Mouse (Mus musculus) hindlimb bud, embryonic 11.5 days (tissue): ENCODE measurements around the gene Fbxw8.

Experiments
- DNase-seq: peaks from one replicate; pipeline ENCODE4 v3.0.0-alpha.2; 2012; ENCODE audit warnings: low read depth, low spot score; ENCODE audit errors: extremely low spot score

The Fbxw8 gene

DNA sequence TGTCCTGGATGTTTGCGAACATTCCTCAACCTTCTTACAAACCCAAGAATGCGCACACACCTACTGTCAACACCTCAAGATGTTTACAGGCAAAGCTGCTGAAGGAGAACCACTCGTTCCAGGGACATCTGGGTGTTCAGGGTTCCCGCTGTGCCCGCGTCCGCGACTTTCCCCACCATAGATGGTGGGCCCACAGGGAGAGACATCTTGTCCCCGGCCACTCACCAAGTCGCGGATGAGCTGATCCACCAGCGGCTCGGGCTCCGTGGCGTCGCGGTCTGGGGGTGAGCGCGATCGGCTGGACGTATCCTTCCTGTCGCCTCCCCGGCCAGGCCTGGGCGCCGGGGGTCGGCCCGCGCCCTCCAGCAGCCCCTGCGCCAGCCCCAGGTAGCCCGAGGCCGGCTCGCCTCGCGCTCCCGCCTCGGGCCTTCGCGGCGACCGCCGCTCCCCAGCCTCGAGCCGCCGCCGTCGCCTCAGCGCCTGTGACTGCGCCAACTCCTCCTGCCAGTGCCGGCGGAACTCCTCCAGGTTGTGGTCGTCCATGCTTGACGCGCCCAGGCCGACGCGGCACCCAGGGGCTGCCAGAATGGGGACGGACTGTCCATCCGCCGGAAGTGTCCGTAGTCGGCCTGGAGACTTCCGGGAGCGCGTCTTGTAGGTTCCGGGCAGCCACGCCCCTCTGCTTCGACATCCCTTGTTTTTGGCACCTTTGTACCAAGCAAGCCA lies at the start of gene Fbxw8:
TSS of gene Fbxw8 (minus strand) at position 626 of the 726 bp plus-strand sequence.
- peak; percentile 62 for DNase-seq

DNA sequence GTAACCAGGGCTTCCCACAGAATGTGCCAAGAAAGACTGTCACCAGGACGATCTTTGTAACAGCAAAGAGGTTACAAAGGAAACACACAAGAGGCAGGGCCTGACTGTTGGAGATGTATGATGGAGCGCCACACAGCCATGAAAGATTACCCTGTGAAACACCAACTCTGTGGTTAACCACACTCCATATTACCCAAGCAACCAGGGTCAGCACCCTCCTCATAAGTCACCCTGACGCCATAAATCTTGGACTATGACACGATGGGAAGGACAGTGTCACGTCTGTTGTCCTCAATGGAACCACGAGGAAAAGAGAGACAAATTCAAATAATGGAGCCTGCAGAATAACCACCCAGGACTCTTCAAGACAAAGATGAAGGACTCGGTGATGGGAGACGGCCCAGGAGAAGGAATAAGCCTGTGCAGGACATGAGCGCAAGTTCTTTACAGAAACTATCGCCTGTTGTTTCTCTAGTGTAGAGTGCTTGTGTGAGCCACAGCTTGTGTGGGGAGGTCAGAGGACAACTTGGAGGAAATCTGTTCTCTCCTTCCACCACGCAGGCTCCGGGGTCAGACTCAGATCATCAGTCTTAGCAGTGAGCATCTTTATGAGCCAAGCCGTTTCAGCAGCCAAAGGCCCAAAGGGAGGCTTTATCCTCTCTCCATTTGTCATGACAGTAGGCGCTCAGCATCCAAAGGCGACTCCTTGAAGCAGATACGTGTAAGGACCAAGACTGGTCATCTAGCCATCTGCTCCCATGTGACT lies 49.6 kb upstream of the Fbxw8 start:
- DNase-seq, result no peak

DNA sequence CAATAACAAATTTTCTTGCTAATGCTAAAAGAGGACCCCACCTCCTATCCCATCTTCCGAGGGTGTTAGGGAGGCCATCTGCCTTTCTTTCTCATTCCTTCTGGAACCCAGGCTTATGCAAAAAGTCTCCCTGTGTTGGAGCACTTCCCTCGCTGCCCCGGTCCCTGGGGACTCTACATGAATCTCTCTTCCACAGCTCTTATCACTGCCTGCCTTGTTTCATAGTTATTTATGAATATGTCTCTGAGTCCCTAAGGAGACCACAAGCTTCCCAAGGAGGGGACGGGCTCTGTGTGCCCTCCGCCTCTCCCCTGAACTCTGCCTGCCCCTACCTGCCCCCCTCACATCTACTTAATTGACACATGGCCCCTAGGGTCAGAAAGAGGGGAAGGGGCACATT lies 44.4 kb upstream of the Fbxw8 start:
- DNase-seq, result no peak

DNA sequence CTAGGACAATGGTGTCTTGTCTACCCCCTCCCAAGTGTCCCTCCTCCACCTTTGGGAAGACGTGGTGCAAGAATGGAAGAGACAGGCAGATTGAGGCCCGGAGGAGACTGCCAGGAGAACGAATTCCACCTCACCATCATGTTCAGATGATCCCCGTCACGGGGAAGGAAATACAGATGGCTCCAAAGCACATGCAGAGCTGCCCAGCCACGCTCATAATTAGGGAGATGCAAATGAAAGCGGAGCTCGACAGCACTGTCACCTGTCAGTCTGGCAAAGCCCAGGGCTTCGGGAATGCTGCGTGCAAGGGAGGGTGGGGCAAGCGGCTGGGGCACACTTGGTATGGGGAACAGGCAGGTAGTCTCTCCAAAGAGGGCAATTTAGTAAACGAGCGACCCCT lies 42.2 kb upstream of the Fbxw8 start:
- DNase-seq, result no peak

DNA sequence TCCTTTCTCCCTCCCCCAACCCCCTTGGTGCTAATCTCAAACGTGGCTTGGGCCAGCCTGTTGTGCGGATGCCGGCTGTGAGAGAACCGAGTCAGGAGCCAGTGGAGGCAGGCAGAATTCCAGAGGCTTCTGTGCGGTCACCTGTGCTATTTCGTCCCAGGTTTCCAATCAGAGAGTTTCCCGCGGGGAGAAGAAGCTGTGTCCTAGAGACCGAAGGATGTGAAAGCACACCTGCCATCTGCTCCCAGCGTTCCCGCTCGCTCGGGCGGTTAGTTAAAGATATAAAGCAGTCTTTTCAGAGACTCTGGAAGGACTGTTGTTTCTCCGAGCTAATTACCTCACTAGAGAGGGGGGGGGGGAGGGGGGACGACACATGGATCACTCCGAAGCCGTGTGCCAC lies 37.0 kb upstream of the Fbxw8 start:
- DNase-seq, result no peak

DNA sequence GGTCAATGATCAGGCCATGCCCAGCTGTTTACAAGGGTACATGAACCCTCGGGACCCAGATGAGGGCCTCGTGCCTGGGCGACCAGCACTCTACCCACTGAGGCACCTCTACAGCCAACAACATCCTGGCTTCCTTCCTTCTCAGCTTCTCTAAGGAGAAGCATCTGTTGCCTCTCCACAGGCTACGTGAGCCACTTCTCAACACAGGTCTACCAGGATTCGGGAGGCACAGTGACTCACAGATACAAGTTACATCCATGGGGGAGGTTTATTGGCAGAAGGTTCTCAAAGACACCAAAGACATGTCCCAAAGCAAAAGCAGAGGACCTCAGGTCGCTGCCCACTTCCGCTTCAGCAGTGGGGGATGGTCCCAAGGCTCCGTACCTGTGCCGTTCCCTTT lies 35.2 kb upstream of the Fbxw8 start:
- no peak for DNase-seq

DNA sequence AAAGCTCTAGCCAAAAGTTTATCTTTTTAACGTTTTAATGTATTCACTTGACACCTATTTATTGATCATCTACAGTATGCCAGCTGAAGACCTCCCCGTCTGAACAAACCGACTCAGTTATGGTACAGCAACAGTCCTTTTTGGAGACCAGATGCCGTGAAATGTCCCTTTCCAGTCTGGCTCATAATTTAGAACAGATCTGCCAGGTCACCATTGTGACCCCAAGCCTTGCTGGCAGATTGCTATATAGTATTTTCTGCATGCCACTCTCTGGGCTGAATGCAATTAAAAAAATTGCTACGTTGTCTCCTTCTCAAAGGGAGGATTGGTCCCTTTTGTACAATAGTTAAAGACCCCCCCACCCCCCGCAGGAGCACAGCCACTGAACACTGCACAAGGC lies 33.1 kb upstream of the Fbxw8 start:
- peak; percentile 49 for DNase-seq

DNA sequence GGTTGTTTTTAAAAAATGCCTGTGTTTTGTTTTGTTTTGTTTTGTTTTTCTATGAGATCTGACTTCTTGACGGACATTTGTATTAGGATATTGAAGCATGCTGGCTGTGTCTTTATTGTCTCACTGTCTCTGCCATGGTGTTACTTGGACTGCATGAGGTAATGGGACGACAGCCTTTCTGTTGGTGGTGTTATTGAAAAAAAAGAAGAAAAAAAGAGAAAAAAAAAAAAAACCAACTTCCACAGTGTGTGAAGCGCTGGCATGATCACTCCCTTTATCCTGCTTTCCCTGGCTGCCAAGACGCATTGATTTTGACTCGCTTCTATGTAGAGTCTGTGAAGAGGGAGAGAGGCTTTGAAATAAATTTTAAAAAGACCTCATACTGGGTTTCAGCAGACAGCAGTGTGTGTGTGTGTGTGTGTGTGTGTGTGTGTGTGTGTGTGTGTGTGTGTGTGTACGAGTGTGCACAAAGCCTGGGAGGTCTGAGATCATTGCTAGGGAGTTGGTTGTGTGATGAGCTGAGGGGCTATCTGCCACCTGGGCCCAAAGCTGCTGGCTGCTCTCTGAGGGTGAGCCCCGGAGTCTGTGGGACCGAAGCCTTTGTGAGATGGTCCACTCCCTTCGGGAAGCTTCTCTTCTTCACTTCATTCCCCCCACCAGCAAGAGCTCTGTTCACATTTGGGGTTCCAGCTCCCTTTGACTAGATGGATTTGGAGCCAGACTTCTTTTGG lies 31.8 kb upstream of the Fbxw8 start:
- no peak for DNase-seq

DNA sequence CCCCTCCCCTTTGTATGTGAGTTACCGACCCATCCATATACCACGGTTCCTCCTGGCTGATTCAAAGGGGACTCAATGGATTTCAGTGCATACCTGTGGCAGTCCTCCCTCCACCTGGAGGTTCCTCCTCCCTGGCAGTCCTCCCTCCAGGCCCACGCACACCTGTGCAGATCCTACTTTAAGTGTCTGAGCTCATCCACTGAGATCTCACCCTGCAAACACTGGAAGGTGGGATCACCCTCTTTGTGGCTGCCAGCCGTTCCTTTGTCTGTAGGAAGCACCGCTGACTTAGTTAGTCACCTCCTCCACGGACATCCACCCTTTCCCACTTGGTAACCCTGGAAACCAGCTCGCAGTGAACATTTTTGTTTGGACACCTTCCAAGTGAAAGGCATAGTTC lies 22.4 kb upstream of the Fbxw8 start:
- DNase-seq, result no peak

DNA sequence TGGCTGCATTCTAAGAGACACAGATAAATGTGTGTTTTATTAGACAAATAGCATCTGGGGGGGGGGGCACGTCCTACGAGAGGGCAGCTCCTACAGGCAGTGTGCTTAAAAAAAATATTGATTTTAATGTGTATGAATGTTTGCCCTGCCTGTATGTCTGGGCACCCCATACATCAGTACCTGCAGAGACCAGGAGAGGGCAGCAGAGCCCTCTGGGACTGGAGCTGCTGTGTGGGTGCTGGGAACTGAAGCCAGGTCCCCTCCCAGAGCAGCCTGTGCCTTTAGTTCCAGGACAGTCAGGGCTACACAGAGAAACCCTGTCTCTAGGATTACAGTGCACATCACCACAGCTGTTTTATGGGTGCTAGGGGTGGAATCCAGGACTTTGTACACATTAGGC lies 19.9 kb upstream of the Fbxw8 start:
- DNase-seq, result no peak

DNA sequence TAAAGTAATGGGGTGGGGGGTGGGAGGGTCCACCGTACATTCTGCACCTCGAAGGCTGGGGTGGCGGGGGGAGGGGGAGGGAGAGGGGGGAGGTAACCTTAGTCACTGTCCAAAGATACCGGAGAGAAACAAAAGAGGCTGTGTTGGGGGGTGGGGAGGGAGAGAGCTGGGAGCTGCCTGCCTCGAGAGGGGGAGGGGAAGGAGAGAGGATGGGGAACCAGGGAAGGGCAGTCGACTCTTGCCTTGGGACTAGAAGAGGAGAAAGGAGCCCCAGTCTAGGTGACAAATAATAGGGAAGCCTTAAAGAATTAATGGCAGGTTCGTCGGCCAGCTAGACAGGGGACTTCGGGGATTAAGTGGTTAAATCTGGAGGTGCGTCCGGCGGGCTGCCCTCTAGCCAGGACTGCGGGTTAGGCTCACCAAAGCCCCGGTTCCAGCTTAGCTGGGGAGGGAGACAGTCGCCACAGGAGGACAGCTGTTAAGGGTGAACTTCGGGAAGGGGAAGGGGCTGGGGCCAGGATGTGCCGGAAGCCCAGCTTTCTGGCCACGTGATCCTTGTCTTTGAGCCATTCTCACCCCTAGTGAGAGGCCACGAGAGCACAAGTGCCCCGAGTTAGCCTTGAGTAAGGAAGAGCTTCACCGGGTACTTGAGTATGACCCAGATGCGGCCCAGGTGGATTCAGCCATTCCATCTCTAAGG lies 19.2 kb upstream of the Fbxw8 start:
- DNase-seq, result no peak

DNA sequence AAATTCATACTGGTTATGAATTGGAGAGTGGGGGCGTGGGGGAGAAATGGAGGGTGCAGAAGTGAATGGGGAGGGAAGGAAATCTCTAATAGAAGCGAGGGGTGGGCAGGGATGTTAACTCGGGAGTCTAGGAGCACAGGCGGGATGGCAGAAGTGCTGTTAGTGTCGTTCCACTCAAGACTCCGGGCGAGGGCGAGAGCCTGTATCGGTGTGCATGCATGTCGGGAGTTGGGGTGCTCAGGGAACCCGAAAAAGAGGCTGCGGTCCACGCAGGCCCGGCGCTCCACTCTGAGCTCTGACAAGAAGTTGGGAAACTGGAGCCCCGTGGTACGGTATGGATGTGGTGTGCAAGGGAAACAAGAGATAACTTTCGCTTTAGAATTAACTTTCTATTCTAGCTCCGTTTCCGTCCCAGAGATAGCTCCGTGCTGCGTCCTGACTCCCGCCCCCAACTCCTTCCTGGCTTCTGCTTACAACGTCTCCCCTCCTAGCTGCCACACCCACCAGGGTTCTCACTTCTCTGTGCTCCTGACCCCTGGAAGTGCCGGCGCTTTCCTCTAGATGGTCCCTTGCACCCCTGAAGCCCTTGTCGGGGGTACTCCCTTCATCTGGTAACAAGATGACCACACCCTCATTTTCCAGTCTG lies 16.9 kb upstream of the Fbxw8 start:
- no peak for DNase-seq

DNA sequence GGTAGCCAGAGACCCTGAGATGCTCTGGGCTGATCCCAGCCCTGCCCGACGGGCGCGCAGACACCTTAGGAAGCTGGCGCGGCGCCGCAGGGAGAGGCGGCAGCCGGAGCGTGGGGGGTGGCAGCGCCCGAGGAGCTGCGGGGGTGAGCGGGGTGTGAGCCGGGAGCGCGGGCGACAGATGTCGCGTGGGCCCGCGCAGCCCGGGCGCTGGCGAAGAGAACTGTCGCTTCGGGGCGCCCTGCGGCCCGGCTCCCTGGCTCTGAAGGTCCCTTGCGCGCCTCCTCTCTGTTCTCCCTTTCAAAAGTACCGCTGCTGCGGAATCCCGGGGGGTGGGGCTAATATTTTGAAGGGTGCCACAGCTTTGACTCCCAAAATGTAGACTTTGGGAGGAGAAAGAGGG lies 16.4 kb upstream of the Fbxw8 start:
- DNase-seq, result no peak

DNA sequence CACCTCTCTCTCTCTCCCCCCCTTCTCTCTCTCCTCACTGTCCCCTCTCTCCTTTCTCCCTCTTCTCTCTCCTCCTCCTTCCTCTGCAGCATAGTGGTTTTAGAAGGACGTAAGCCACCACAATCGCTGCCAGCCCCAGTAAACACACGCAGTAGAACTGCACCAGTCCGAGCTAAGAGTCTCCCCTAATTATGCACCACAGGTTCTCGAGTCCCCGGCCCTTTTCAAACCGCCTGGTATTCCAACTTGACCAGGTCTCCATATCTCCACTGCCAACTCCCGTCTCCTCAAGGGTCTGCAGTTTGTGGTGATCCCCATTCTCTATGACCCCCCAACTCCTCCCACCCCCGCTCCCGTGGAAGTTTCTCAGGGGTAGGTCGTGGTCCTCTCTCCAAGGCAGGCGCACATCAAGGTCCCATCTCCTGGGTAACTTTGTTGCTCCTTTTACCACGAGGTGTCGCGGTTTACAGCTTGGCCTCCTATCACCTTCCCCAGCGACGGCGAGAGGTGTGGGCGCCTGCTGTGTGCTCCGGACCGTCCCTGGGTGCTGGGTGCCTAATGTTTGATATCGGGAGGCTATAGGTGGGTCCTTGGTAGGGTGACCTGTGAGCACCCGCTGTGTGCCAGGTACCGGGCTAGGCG lies 15.7 kb upstream of the Fbxw8 start:
- no peak for DNase-seq

DNA sequence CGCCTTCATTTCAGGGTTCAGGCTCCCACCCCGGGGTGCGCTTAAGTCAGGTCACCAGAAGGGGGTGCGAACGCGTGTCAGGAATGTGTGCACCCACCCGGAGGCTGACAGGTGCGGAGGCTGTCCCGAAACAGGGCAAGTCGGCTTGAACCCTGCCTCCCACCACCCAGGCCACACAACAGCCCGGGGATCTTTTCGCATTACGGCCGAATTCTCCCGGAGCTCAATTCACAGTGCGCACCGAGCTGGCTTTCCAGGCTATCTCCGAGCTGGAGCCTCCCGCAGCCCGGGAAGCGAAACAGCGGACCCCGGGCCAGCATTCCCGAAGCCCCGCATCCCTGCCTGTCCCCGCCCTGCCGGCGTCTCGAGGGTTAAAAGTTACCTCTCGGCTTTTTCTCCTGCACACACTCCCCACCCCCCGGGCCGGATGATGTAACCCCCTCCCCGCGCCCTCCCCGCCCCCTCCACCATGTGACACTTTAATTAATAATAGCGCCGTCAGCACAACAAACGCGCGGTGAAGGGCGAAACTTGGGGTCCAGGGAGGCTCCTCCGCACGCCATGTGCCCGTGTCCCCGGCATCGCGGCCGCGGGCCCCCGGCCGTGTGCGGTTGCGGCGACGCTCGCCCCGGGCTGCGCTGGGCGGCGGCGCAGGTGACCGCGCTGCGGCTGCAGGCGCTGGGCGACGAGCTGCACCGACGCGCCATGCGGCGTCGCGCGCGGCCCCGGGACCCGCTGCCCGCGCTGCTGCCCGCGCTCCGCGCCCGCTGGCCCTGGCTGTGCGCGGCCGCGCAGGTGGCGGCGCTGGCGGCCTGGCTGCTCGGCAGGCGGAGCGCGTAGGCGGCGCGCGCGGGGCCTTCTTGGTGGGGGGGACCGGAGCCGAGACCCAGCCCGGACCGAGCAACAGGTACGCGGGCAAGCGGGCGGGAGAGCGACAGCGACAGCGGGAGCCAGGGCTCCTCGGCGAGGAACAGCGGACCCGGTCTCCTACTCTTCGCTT lies 14.3 kb upstream of the Fbxw8 start:
- no peak for DNase-seq

DNA sequence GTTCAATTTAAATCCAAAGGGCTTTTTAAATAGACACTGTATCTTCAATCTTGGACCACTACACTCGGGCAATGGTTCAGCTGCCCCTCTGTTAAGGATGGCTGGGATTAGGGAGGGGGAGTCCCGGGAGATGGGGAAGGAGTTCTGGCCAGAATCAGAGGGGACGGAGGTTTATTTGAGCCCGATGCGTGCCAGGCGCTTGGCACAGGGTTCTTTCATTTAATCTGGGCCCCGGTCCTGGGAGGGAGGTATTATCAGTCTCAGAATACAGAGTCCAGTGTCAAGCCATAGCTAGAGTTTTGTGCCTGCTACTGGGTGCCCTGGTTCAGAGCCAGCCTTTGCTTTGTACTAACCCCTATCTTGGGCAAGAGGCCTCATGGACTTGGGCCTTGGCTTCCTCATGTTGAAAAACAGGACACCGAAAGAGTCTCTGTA lies 12.3 kb upstream of the Fbxw8 start:
- no peak for DNase-seq

DNA sequence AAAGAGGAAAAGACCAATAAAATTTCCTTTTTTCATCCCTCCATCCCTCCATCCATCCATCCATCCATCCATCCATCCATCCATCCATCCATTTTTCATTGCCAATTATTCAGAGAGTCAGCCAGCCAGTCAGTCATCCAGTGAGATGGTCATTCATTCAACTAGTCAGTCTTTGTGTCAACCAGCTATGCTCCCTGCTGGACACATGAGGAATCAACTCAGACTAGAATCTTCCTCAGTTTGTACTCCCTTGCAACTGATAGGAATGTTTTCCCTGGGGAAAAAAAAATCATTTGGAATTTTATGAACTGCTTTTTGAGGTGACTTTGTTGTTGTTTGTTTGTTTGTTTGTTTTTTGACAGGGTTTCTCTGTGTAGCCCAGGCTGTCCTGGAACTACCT lies 10.2 kb upstream of the Fbxw8 start:
- DNase-seq, result no peak

DNA sequence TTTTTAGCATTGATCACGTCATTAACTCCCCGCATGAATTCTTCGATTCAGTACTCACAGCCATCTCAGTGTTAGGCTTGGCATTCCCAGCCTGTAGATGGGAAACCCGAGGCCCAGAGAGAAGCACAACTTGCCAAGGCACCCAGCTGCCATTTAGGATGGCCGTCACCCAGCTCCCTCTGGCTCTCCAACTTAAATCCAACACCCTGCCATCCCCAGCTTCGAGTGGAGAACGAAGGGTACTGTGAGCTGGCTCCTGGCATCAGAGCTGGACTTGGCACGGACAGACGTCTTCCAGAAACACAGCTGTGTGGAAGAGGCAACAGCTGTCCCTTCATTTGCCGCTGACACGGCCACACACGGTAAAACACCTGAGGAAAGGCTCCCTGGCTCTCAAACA lies 9.3 kb upstream of the Fbxw8 start, which contains the start of gene Hrk:
TSS of gene Hrk (plus strand) at position 68 of the 400 bp plus-strand sequence.
- DNase-seq, result no peak

DNA sequence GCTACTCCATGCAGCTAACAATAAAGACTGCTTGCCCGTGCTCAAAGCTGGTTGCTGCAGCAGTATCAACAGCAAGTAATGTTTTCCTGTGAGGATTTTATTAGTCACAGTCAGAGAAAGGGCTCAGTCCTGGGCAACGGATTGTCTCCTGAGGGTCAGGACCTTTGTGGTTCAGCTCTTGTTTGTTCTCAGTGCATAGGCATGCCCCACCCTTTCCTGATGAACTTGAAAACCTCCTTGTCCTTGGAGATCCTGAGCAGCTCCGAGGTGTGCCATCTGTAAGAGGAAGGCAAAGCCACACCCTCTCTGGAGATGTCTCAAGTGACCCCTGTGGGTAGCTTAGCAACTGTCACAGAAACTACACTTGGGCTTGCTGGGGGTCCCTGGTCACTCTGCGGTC lies 5.4 kb upstream of the Fbxw8 start:
- no peak for DNase-seq
